Mouse (Mus musculus) left cerebral cortex, adult 9 months (tissue): Measurements from ENCODE around the gene Susd1.

Experiments
- DNase-seq, 2 experiments: peaks; one replicate each; pipeline ENCODE4 v3.0.0; 2022; ENCODE audit warnings: low spot score in 2 of 2

Susd1 gene

GRCm38 (mm10) chr4:59381007-59381743, 57.3 kb downstream of the Susd1 start:
- peak; percentile 60 to 91 for DNase-seq

- DNase-seq = no peak
Observed at GRCm38 (mm10) chr4:59380478-59380877, 58.0 kb downstream of the Susd1 start.

GRCm38 (mm10) chr4:59379876-59380275, 58.6 kb downstream of the Susd1 start:
- no peak for DNase-seq

- no peak for DNase-seq
Observed at GRCm38 (mm10) chr4:59378631-59379030, 59.8 kb downstream of the Susd1 start.

- DNase-seq = no peak
Observed at GRCm38 (mm10) chr4:59374271-59374938, 64.0 kb downstream of the Susd1 start.

GRCm38 (mm10) chr4:59372546-59373157, 65.8 kb downstream of the Susd1 start:
- DNase-seq = no peak

GRCm38 (mm10) chr4:59371910-59372309, 66.5 kb downstream of the Susd1 start:
- peak; percentile 64 to 68 for DNase-seq

GRCm38 (mm10) chr4:59369941-59370340, 68.5 kb downstream of the Susd1 start:
- DNase-seq = no peak

GRCm38 (mm10) chr4:59368118-59368517, 70.3 kb downstream of the Susd1 start:
- DNase-seq = no peak

- peak in 1 of 2 experiments; percentile 22 for DNase-seq
Observed at GRCm38 (mm10) chr4:59366206-59366605, 72.2 kb downstream of the Susd1 start.

GRCm38 (mm10) chr4:59365571-59365970, 72.9 kb downstream of the Susd1 start:
- DNase-seq = no peak

- no peak for DNase-seq
Observed at GRCm38 (mm10) chr4:59364229-59365173, 73.9 kb downstream of the Susd1 start.

- DNase-seq = no peak
Observed at GRCm38 (mm10) chr4:59363041-59363440, 75.4 kb downstream of the Susd1 start.

GRCm38 (mm10) chr4:59360704-59361103, 77.7 kb downstream of the Susd1 start:
- peak in 1 of 2 experiments; percentile 85 for DNase-seq

GRCm38 (mm10) chr4:59359921-59360320, 78.5 kb downstream of the Susd1 start:
- DNase-seq = no peak

- DNase-seq = no peak
Observed at GRCm38 (mm10) chr4:59358960-59359359, 79.5 kb downstream of the Susd1 start.

GRCm38 (mm10) chr4:59355421-59355820, 83.0 kb downstream of the Susd1 start:
- DNase-seq = no peak

- DNase-seq = no peak
Observed at GRCm38 (mm10) chr4:59354666-59355065, 83.8 kb downstream of the Susd1 start.

- no peak for DNase-seq
Observed at GRCm38 (mm10) chr4:59351938-59352337, 86.5 kb downstream of the Susd1 start.

GRCm38 (mm10) chr4:59350354-59350753, 88.1 kb downstream of the Susd1 start:
- DNase-seq = no peak

- no peak for DNase-seq
Observed at GRCm38 (mm10) chr4:59349425-59350185, 88.8 kb downstream of the Susd1 start.
